Mouse (Mus musculus) gastrocnemius, postnatal 14 days (tissue): ENCODE data around the gene Nhlh2. TPM values are rescaled to one million over a fixed set of nuclear protein-coding genes. Genes with fewer than 3 reads are reported as not detected.

Source experiments
- total RNA-seq, 2 experiments: library from RNA; stranded (reverse); gene quantifications; 2 replicates each; pipeline ENCODE4 v1.2.3; 2021

Nhlh2 gene
- total RNA-seq, 2 experiments from 2014 or later: not detected

Other genes with a start within 250 kb of the Nhlh2 start
- not detected for gene Mab21l3, start 161.1 kb upstream of the Nhlh2 start, total RNA-seq
- 1 to 10 TPM; 1.3 to 1.8 TPM for gene Slc22a15, start 85.6 kb upstream of the Nhlh2 start, total RNA-seq
- gene Casq2, start 76.3 kb downstream of the Nhlh2 start, total RNA-seq: 100 to 1,000 TPM; 116 to 133 TPM
- gene Vangl1, start 194.6 kb downstream of the Nhlh2 start, total RNA-seq: 10 to 100 TPM in 1 of 2 experiments, 1 to 10 TPM in 1; 8.8 to 10.6 TPM